8 mouse cellular contexts compared by ENCODE assay signal in genomic region chr12:73517022-73517709, GRCm38 (mm10). TPM values are rescaled to one million over a fixed set of nuclear protein-coding genes. Genes with fewer than 3 reads are reported as not detected.
A peak's percentile ranks its signal among the peaks of the same experiment; 100 is the strongest.
DNase-seq lines count a peak whose midpoint lies in the region; ATAC-seq and TF ChIP-seq lines count a peak whose summit lies in the region.

No protein-coding gene starts in this region.

- peak overlapping the region; percentile 22 for H3K4me2 ChIP-seq in midbrain, embryonic 12.5 days (replicated peaks)

- H3K9ac ChIP-seq in midbrain, embryonic 12.5 days (replicated peaks), result no peak overlapping the region

- DNase-seq in 416B (ENCODE audit: low read depth), result peak; percentile 84
- peak; percentile 90 for DNase-seq in adrenal gland, postnatal 14 days
- DNase-seq in embryonic facial prominence, embryonic 10.5 days (ENCODE audit: low spot score), result peak; percentile 88
- DNase-seq in heart, adult 18-20 months, result peak; percentile 78 to 92
- peak; percentile 84 for DNase-seq in kidney, adult 18-20 months
- DNase-seq in limb, embryonic 10.5 days (ENCODE audit: low spot score), result peak; percentile 94

- peak; percentile 80; the same call in 1 of the 2 replicates for TF ChIP-seq CTCF in small intestine, adult 2 months (IDR thresholded peaks at IDR 0.05; ENCODE audit: extremely low read depth, insufficient read length, insufficient replicate concordance, low read depth, low read length)

- peaks cover 5% of the 10 kb centered on the region; the same call in 1 of the 2 replicates for H3K27me3 ChIP-seq in embryonic facial prominence, embryonic 10.5 days (replicated peaks; ENCODE audit: low read depth, poor library complexity, severe bottlenecking)
- peaks cover 45% of the 10 kb centered on the region for H3K27me3 ChIP-seq in limb, embryonic 10.5 days (ENCODE audit: low read depth, poor library complexity, severe bottlenecking)
- H3K27me3 ChIP-seq in midbrain, embryonic 12.5 days, result peaks cover 13% of the 10 kb centered on the region
- no peaks in the 10 kb centered on the region for H3K27me3 ChIP-seq in small intestine, adult 2 months (ENCODE audit: control insufficient read depth, insufficient read depth, low read length)

- ATAC-seq in midbrain, embryonic 12.5 days (ENCODE audit: low FRiP score, low read depth), result peak; percentile 62; the same call in 1 of the 2 replicates

- no peaks in the 10 kb centered on the region for H3K9me3 ChIP-seq in embryonic facial prominence, embryonic 10.5 days
- H3K9me3 ChIP-seq in limb, embryonic 10.5 days (replicated peaks), result no peaks in the 10 kb centered on the region
- no peaks in the 10 kb centered on the region for H3K9me3 ChIP-seq in midbrain, embryonic 12.5 days

- no peak for TF ChIP-seq POLR2A in small intestine, adult 2 months (IDR thresholded peaks at IDR 0.05; ENCODE audit: low read depth, low read length)

- no peak overlapping the region; the same call in 1 of the 2 replicates for H3K4me3 ChIP-seq in embryonic facial prominence, embryonic 10.5 days
- H3K4me3 ChIP-seq in limb, embryonic 10.5 days, result no peak overlapping the region
- no peak overlapping the region for H3K4me3 ChIP-seq in midbrain, embryonic 12.5 days
- H3K4me3 ChIP-seq in small intestine, adult 2 months (ENCODE audit: low read depth, low read length), result no peak overlapping the region

- peaks cover 65% of the 10 kb centered on the region for H3K4me1 ChIP-seq in embryonic facial prominence, embryonic 10.5 days
- H3K4me1 ChIP-seq in limb, embryonic 10.5 days, result peaks cover 62% of the 10 kb centered on the region
- H3K4me1 ChIP-seq in midbrain, embryonic 12.5 days, result no peaks in the 10 kb centered on the region
- H3K4me1 ChIP-seq in small intestine, adult 2 months (ENCODE audit: control insufficient read depth, insufficient read depth, insufficient read length, low read length), result no peaks in the 10 kb centered on the region

- H3K36me3 ChIP-seq in embryonic facial prominence, embryonic 10.5 days (replicated peaks), result no peaks in the 10 kb centered on the region
- H3K36me3 ChIP-seq in limb, embryonic 10.5 days, result no peaks in the 10 kb centered on the region
- H3K36me3 ChIP-seq in midbrain, embryonic 12.5 days, result no peaks in the 10 kb centered on the region
- H3K36me3 ChIP-seq in small intestine, adult 2 months (ENCODE audit: control insufficient read depth, insufficient read depth, low read length), result no peaks in the 10 kb centered on the region

- peak overlapping the region; percentile 40; the same call in 1 of the 2 replicates for H3K27ac ChIP-seq in embryonic facial prominence, embryonic 10.5 days (replicated peaks)
- no peak overlapping the region for H3K27ac ChIP-seq in limb, embryonic 10.5 days
- no peak overlapping the region for H3K27ac ChIP-seq in midbrain, embryonic 12.5 days (replicated peaks)
- no peak overlapping the region for H3K27ac ChIP-seq in small intestine, adult 2 months (ENCODE audit: insufficient read depth, low read depth, low read length)

- WGBS in embryonic facial prominence, embryonic 10.5 days, result 38% methylated on average over 15 of the region's 15 CpGs
- WGBS in limb, embryonic 10.5 days, result 44% methylated on average over 15 of the region's 15 CpGs
- WGBS in midbrain, embryonic 12.5 days, result 41% methylated on average over 15 of the region's 15 CpGs
- 40% methylated on average over 15 of the region's 15 CpGs for WGBS in small intestine, adult 2 months

RNA-seq across cellular contexts. Expression of gene Tmem30b, which starts 29.0 kb away (rescaled TPM):
- 0.64 and 3.1 TPM in 2 replicates for total RNA-seq in adrenal gland, postnatal 14 days (2021)
- polyA plus RNA-seq in embryonic facial prominence, embryonic 10.5 days (2016; fragmentation: Nextera tagmentation; extraction: Ambion mirVana), result 8.1 and 11.0 TPM in 2 replicates
- total RNA-seq in heart, adult 18-20 months (2021), result under 1 TPM; 0.32 to 0.41 TPM
- 9.1 and 15.7 TPM in 2 replicates for polyA plus RNA-seq in limb, embryonic 10.5 days (2016; fragmentation: Nextera tagmentation; extraction: Ambion mirVana)
- polyA plus RNA-seq in midbrain, embryonic 12.5 days (2016; fragmentation: Nextera tagmentation; extraction: Ambion mirVana), result 2.0 TPM in 2 replicates
- polyA plus RNA-seq in small intestine, adult 2 months (2012; rRNA removed), result 123 and 184 TPM in 2 replicates
